Mouse (Mus musculus) spleen, postnatal 4 days (tissue): ENCODE data around the gene Dffa.
"Not testable (repeated sequence)": the region's sequence is repeated elsewhere in the genome, so short reads cannot be mapped to it uniquely, and the experiment has no call there.

Experiments used
- DNase-seq, 2 experiments: peaks; one replicate each; pipeline ENCODE4 v3.0.0; 2022; ENCODE audit warnings: low spot score in 2 of 2

The Dffa gene

GRCm38 (mm10) chr4:149098571-149098970, 5.4 kb upstream of the Dffa start:
- no peak for DNase-seq

GRCm38 (mm10) chr4:149099369-149100017, 4.5 kb upstream of the Dffa start, which contains the start of gene Pex14:
Pex14 (minus strand) TSS chr4:149099876.
- DNase-seq: peak; percentile 88 to 92

GRCm38 (mm10) chr4:149100449-149100848, 3.5 kb upstream of the Dffa start:
- not testable (repeated sequence) for DNase-seq

GRCm38 (mm10) chr4:149101456-149101855, 2.5 kb upstream of the Dffa start:
- DNase-seq: no peak

- DNase-seq: not testable (repeated sequence)
Observed at GRCm38 (mm10) chr4:149119978-149120562, 16.1 kb downstream of the Dffa start.

- DNase-seq: no peak
Observed at GRCm38 (mm10) chr4:149123432-149123831, 19.5 kb downstream of the Dffa start.

GRCm38 (mm10) chr4:149125341-149126114, 21.6 kb downstream of the Dffa start:
- no peak for DNase-seq

GRCm38 (mm10) chr4:149126115-149126509, 22.2 kb downstream of the Dffa start:
- no peak for DNase-seq

- no peak for DNase-seq
Observed at GRCm38 (mm10) chr4:149126663-149127062, 22.7 kb downstream of the Dffa start, which contains the start of gene Cort. Cort (minus strand) TSS chr4:149126763.

- DNase-seq: no peak
Observed at GRCm38 (mm10) chr4:149128467-149128866, 24.5 kb downstream of the Dffa start.

GRCm38 (mm10) chr4:149131021-149131752, 27.2 kb downstream of the Dffa start:
- no peak for DNase-seq

- DNase-seq: peak; percentile 59 to 75
Observed at GRCm38 (mm10) chr4:149131789-149132565, 28.0 kb downstream of the Dffa start.

GRCm38 (mm10) chr4:149133395-149133794, 29.4 kb downstream of the Dffa start:
- no peak for DNase-seq

GRCm38 (mm10) chr4:149136116-149136850, 32.3 kb downstream of the Dffa start:
- no peak for DNase-seq

GRCm38 (mm10) chr4:149136982-149137770, 33.2 kb downstream of the Dffa start, which contains the start of gene Cenps:
Cenps (minus strand) TSS chr4:149137629.
- peak; percentile 91 to 99 for DNase-seq

- no peak for DNase-seq
Observed at GRCm38 (mm10) chr4:149138515-149138914, 34.6 kb downstream of the Dffa start.

- no peak for DNase-seq
Observed at GRCm38 (mm10) chr4:149143594-149143993, 39.6 kb downstream of the Dffa start.

- DNase-seq: peak; percentile 72 to 88
Observed at GRCm38 (mm10) chr4:149144459-149144858, 40.5 kb downstream of the Dffa start.

- DNase-seq: no peak
Observed at GRCm38 (mm10) chr4:149145151-149145550, 41.2 kb downstream of the Dffa start.

GRCm38 (mm10) chr4:149147528-149147927, 43.6 kb downstream of the Dffa start:
- DNase-seq: no peak
